Mouse (Mus musculus) liver, postnatal 0 days (tissue): Measurements from ENCODE around the gene Cd3g. TPM values are rescaled to one million over a fixed set of nuclear protein-coding genes. Genes with fewer than 3 reads are reported as not detected.

Experiments
- ATAC-seq: fragments of 200-750 bp; cut with Nextera tagmentation; 2 replicates; pipeline ENCODE4 v1.8.0; 2017; ENCODE audit warnings: mild to moderate bottlenecking, moderate library complexity
- DNase-seq: peaks from one replicate; pipeline ENCODE4 v3.0.0-alpha.2; 2016
- H3K27ac ChIP-seq: fragments of 300-500 bp; sonication (generic); 2 replicates; pipeline ENCODE4 v1.5.1; 2014; ENCODE audit warnings: antibody characterized with exemption, moderate library complexity, mild to moderate bottlenecking, low read depth
- H3K27me3 ChIP-seq: fragments of 300-500 bp; sonication (generic); 2 replicates; pipeline ENCODE4 v1.6.1; 2014; ENCODE audit warnings: low read length, control low read depth, mixed read lengths; ENCODE audit not compliant: insufficient read depth
- H3K36me3 ChIP-seq: fragments of 300-500 bp; sonication (generic); replicated peaks from 2 replicates; pipeline ENCODE4 v1.6.1; 2014; ENCODE audit warnings: mild to moderate bottlenecking, control low read depth, low read length, moderate library complexity, mixed read lengths; ENCODE audit not compliant: insufficient read depth
- H3K4me1 ChIP-seq: fragments of 300-500 bp; sonication (generic); 2 replicates; pipeline ENCODE4 v1.6.1; 2014; ENCODE audit warnings: antibody characterized with exemption, mild to moderate bottlenecking, control low read depth; ENCODE audit not compliant: insufficient read depth
- H3K4me2 ChIP-seq: fragments of 300-500 bp; sonication (generic); 2 replicates; pipeline ENCODE4 v1.6.1; 2014; ENCODE audit warnings: low read depth, mild to moderate bottlenecking, low read length, moderate library complexity, mixed read lengths
- H3K4me3 ChIP-seq: fragments of 300-500 bp; sonication (generic); 2 replicates; pipeline ENCODE4 v1.5.1; 2014; ENCODE audit warnings: low read depth, low read length
- H3K9ac ChIP-seq: fragments of 300-500 bp; sonication (generic); replicated peaks from 2 replicates; pipeline ENCODE4 v1.6.1; 2014; ENCODE audit warnings: mild to moderate bottlenecking, moderate library complexity
- H3K9me3 ChIP-seq: fragments of 300-500 bp; sonication (generic); 2 replicates; pipeline ENCODE4 v1.6.1; 2016; ENCODE audit warnings: mild to moderate bottlenecking, control low read depth, low read length, mixed read lengths
- CTCF ChIP-seq: sonication (generic); IDR thresholded peaks from 2 replicates; pipeline ENCODE4 v1.5.1; 2016; ENCODE audit warnings: antibody characterized with exemption, low read depth
- EP300 ChIP-seq: IDR thresholded peaks from 2 replicates; pipeline ENCODE4 v1.6.1; 2016; ENCODE audit warnings: antibody characterized with exemption, low read depth, mild to moderate bottlenecking
- WGBS: fragments of 180-500 bp; shearing (Covaris S2); extraction: QIAGEN DNeasy Blood & Tissue Kit; methylation state at CpG from one replicate; pipeline ENCODE4 v1.1.7; 2014; ENCODE audit not compliant: insufficient replicate concordance; 5-methylcytosine and 5-hydroxymethylcytosine counted together
- polyA plus RNA-seq: library from polyadenylated mRNA; unstranded; fragments of >200 nt; fragmentation: Nextera tagmentation; extraction: Ambion mirVana; gene quantifications from 2 replicates; pipeline ENCODE4 v1.2.1, GENCODE M21; 2015

Gene Cd3g
- polyA plus RNA-seq, 1 experiment from 2014 or later, result 1.8 TPM

DNA sequence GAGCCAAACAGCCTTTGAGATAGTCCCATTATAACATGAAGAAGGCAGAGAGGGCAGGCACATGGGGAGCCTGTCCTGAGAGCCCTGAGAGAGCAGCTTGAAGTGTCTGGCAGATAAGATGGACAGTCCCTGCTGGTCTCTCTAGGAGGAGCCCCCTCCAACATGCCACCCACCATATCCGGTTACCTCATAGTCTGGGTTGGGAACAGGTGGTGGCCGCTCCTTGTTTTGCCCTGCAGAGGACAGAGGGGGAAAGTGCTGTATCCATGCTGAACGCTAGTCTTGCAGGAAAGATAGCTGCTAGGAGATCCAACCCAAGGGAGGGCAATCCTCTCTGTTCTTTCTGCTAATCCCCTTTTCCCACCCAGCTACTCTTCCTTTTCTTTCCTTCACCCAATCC lies 20.0 kb upstream of the Cd3g start:
- WGBS, result 60% methylated on average over 3 of the region's 3 CpGs
- ATAC-seq (no peak), DNase-seq (no peak)
- Histone ChIP-seq H3K4me1 (no peaks in the 10 kb centered on the region), H3K9me3 (no peaks in the 10 kb centered on the region), H3K36me3 (no peaks in the 10 kb centered on the region), H3K27ac (no peak overlapping the region), H3K9ac (no peak overlapping the region), H3K4me3 (no peak overlapping the region), H3K27me3 (no peaks in the 10 kb centered on the region), H3K4me2 (no peak overlapping the region)
- TF ChIP-seq CTCF, result no peak
- no peak for TF ChIP-seq EP300

DNA sequence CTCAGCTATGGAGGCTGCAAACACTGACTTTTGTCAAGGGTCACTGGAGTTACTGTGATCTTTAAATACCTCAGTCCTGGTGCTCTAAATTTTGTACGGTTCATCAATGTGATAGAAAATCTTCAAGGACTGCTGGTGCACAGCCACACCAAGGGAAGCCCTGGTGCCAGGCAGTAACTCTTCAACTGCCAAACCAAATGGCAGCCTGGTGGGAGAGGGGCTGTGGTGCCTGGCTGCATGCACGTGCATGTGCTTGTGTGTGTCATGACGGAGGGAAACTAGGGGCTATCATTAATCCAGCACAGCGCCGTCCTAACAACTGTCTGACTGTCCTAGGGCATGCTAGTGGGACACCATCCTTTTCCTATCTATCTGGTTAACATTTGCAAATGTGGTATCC lies 19.5 kb upstream of the Cd3g start:
- Histone ChIP-seq H3K27me3 (no peaks in the 10 kb centered on the region), H3K27ac (no peak overlapping the region), H3K4me2 (no peak overlapping the region), H3K9ac (no peak overlapping the region), H3K36me3 (no peaks in the 10 kb centered on the region), H3K4me1 (no peaks in the 10 kb centered on the region), H3K4me3 (no peak overlapping the region), H3K9me3 (no peaks in the 10 kb centered on the region)
- TF ChIP-seq CTCF (no peak), EP300 (no peak)
- no peak for ATAC-seq
- DNase-seq, result no peak
- 70% methylated on average over 5 of the region's 5 CpGs for WGBS

DNA sequence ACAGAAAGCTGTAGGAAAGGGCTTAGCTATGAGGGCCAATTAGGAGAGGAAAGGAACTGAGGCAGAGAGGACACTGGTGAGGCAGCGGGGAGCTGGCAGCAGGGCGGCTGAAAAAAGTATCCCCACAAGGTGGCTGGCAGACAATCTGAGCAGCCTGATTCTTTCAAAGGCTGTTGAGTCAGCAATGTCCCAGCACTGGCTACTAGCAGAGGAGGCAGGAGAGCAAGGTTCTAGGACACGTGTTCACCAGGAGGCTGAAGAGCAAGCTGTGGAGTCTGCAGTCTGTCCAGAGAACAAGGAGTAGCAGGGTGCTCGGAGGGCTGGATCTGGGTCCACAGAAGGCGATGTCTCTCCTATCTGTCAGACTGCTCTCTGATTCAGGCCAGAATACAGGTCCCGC lies 18.9 kb upstream of the Cd3g start:
- no peak for TF ChIP-seq CTCF
- TF ChIP-seq EP300, result no peak
- no peak for ATAC-seq
- Histone ChIP-seq H3K4me2 (no peak overlapping the region), H3K27me3 (no peaks in the 10 kb centered on the region), H3K4me3 (no peak overlapping the region), H3K36me3 (no peaks in the 10 kb centered on the region), H3K4me1 (no peaks in the 10 kb centered on the region), H3K9ac (no peak overlapping the region), H3K9me3 (no peaks in the 10 kb centered on the region), H3K27ac (no peak overlapping the region)
- DNase-seq, result no peak
- WGBS, result 51% methylated on average over 6 of the region's 6 CpGs

DNA sequence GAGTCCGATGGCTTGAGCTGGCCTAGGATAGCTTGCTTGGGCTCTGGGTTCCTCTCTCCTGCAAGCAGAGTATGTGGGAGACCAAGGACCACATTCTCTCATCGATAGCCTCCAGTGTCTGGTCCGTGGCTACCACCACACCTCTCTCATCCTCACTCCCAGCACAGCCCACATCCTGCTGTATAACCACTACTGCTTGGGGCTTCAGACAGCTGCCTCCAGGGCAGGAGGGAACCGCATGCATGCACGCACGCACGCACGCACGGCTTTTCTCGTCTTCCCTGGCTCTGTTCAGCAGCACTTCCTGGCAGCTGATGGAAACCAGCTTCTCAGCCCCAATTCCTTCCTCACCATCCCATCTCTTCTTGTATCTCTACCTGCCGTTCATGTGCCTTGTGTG lies 17.9 kb upstream of the Cd3g start:
- H3K27me3 ChIP-seq, result no peaks in the 10 kb centered on the region
- no peaks in the 10 kb centered on the region for H3K4me1 ChIP-seq
- no peaks in the 10 kb centered on the region for H3K9me3 ChIP-seq
- H3K4me2 ChIP-seq, result no peak overlapping the region
- H3K9ac ChIP-seq, result no peak overlapping the region
- TF ChIP-seq CTCF, result no peak
- TF ChIP-seq EP300, result no peak
- DNase-seq (no peak), ATAC-seq (no peak)
- no peak overlapping the region for H3K4me3 ChIP-seq
- no peak overlapping the region for H3K27ac ChIP-seq
- no peaks in the 10 kb centered on the region for H3K36me3 ChIP-seq
- whole genome bisulfite sequencing, result 50% methylated on average over 11 of the region's 11 CpGs

DNA sequence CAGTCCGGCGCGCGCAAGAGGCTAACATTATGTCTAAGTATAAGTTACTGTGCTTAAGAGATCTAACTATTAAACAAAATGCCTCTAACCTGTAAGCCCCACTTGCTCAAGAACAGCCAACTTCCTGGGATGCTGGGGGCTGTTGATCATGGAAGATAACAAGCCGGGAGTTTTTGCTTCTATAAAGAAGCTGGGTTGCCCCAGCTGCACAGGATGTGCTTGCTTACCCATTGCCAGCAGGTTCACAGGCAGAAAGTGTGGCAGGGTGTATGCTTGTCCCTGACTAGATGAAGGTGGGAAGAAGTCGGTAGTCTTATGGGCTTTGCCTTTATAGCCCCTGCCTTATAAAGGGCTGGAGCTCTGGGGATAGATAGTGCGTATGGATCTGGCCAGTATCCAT lies 16.4 kb upstream of the Cd3g start:
- no peak for TF ChIP-seq EP300
- no peak for TF ChIP-seq CTCF
- no peaks in the 10 kb centered on the region for H3K27me3 ChIP-seq
- 92% methylated on average over 7 of the region's 7 CpGs for WGBS
- no peaks in the 10 kb centered on the region for H3K9me3 ChIP-seq
- DNase-seq (no peak), ATAC-seq (no peak)
- no peaks in the 10 kb centered on the region for H3K4me1 ChIP-seq
- no peak overlapping the region for H3K27ac ChIP-seq
- H3K9ac ChIP-seq, result no peak overlapping the region
- H3K4me2 ChIP-seq, result no peak overlapping the region
- H3K36me3 ChIP-seq, result no peaks in the 10 kb centered on the region
- H3K4me3 ChIP-seq, result no peak overlapping the region

DNA sequence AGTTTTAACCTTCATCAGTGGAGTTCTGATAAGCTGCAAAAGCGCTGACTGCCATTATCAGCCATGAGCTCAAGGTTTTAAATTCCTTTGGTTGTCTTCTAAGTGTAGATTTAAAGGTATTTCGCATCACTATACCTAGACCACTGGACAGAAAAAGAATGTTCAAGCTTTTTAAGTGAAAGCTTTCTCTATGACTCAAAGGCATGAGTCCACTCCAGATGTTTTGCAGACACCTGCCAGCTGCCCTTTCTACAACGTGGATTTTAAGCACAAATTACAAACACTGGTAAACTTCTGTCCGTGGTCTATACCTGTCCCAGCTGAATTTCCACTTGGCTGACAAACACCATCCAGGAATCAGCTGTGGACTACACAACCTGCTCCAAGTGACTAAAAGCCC lies 14.7 kb upstream of the Cd3g start:
- no peak overlapping the region for H3K9ac ChIP-seq
- H3K27me3 ChIP-seq, result no peaks in the 10 kb centered on the region
- no peak overlapping the region for H3K27ac ChIP-seq
- H3K36me3 ChIP-seq, result no peaks in the 10 kb centered on the region
- H3K4me1 ChIP-seq, result no peaks in the 10 kb centered on the region
- no peaks in the 10 kb centered on the region for H3K9me3 ChIP-seq
- DNase-seq, result no peak
- ATAC-seq, result no peak
- H3K4me3 ChIP-seq, result no peak overlapping the region
- 74% methylated on average over 4 of the region's 4 CpGs for WGBS
- TF ChIP-seq EP300 (no peak), CTCF (no peak)
- H3K4me2 ChIP-seq, result no peak overlapping the region

DNA sequence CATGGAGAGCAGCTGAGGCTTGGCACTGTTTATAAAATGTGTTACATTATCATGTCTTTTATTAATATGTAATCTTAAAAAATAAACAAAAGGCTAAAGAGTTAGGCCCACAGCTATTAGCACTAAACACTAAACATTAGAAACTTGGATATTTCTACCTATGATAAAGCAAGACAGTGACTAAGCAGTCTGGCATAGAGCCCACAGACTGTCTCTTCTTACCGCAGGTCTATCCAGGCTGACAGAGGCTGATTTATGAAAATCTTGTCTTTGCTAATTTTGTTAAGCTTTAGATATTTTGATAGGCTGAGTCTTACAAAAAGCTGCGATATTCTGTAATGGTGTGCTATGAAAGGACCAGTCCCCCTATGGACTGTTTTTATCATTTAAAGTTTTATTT lies 13.0 kb upstream of the Cd3g start:
- Histone ChIP-seq H3K4me2 (no peak overlapping the region), H3K9me3 (no peaks in the 10 kb centered on the region), H3K4me1 (no peaks in the 10 kb centered on the region), H3K36me3 (no peaks in the 10 kb centered on the region), H3K9ac (no peak overlapping the region), H3K27me3 (no peaks in the 10 kb centered on the region), H3K4me3 (no peak overlapping the region), H3K27ac (no peak overlapping the region)
- TF ChIP-seq EP300, result no peak
- no peak for TF ChIP-seq CTCF
- no peak for ATAC-seq
- no peak for DNase-seq
- WGBS, result 72% methylated on average over 2 of the region's 2 CpGs
